Mouse (Mus musculus): ENCODE results near the gene Dynlrb1. TPM values are rescaled to one million over a fixed set of nuclear protein-coding genes. Genes with fewer than 3 reads are reported as not detected.
A peak's percentile ranks its signal among the peaks of the same experiment; 100 is the strongest.

Gene Dynlrb1
- polyA plus RNA-seq, 1 experiment, result 102 TPM

DNA sequence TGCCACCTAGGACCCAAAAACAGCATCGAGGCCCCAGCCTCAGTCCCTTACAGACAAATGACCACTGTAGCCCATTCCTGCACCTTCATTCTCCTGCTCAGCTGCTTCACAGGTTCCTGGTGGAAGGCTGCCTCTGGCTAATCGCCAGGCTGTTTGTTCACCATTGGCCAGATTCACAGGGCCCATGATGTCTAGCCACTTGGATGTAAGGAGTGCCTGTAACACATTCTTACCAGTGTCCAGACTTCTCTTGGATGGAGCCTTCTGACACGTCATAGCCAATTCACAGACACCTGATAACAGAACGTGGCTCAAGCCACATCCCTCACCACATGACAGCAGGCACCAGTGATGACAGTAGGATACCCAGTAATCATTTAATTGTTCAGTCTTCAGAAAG, 9.9 kb downstream of the Dynlrb1 start:
- Histone ChIP-seq H3K27ac (ENCODE audit: control insufficient read depth, insufficient read depth, low read depth, low read length, poor library complexity) (no peak overlapping the region), H3K4me1 (ENCODE audit: control insufficient read depth, insufficient read depth, low read length) (peaks cover 2% of the 10 kb centered on the region; the same call in 1 of the 2 replicates), H3K4me3 (replicated peaks; ENCODE audit: control insufficient read depth, low read depth, low read length) (no peak overlapping the region)
- WGBS, result 82% methylated on average over 4 of the region's 4 CpGs
- no peak for TF ChIP-seq CTCF (IDR thresholded peaks at IDR 0.05; ENCODE audit: control insufficient read depth, insufficient read depth, low read length)
- no peak for TF ChIP-seq POLR2A (IDR thresholded peaks at IDR 0.05; ENCODE audit: borderline replicate concordance, control insufficient read depth, low read depth, low read length)

DNA sequence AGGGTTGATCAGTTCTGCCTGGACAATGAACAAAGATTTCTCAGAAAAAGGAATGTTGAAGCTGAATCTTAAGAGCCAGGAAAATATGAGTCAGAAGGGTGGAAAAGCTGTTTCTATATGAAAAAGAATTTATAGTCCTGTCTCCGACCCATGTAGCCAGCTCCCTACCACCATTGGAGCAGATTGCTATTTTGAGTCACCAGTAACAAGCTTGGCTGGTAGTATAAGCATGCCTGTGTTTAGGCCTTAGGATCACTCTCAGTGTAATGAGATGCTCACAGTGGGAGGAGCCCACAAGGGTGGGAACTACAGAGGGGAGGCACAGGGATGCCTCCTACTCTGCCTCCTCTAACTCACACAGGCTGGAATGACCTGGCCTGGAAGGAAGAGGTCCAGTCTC, 11.9 kb downstream of the Dynlrb1 start:
- 70% methylated on average over 1 of the region's 1 CpGs for WGBS
- TF ChIP-seq POLR2A (IDR thresholded peaks at IDR 0.05; ENCODE audit: borderline replicate concordance, control insufficient read depth, low read depth, low read length) (no peak), CTCF (IDR thresholded peaks at IDR 0.05; ENCODE audit: control insufficient read depth, insufficient read depth, low read length) (no peak)
- no peak overlapping the region for H3K27ac ChIP-seq (ENCODE audit: control insufficient read depth, insufficient read depth, low read depth, low read length, poor library complexity)
- no peak overlapping the region for H3K4me3 ChIP-seq (replicated peaks; ENCODE audit: control insufficient read depth, low read depth, low read length)
- no peaks in the 10 kb centered on the region for H3K4me1 ChIP-seq (ENCODE audit: control insufficient read depth, insufficient read depth, low read length)

GRCm38 (mm10) chr2:155248718-155249117, 12.4 kb downstream of the Dynlrb1 start:
- H3K27ac ChIP-seq (ENCODE audit: control insufficient read depth, insufficient read depth, low read depth, low read length, poor library complexity), result no peak overlapping the region
- TF ChIP-seq CTCF (IDR thresholded peaks at IDR 0.05; ENCODE audit: control insufficient read depth, insufficient read depth, low read length) (no peak), POLR2A (IDR thresholded peaks at IDR 0.05; ENCODE audit: borderline replicate concordance, control insufficient read depth, low read depth, low read length) (no peak)
- no peaks in the 10 kb centered on the region for H3K4me1 ChIP-seq (ENCODE audit: control insufficient read depth, insufficient read depth, low read length)
- 82% methylated on average over 2 of the region's 2 CpGs for WGBS
- no peak overlapping the region for H3K4me3 ChIP-seq (replicated peaks; ENCODE audit: control insufficient read depth, low read depth, low read length)

- WGBS, result 52% methylated on average over 5 of the region's 5 CpGs
- H3K4me3 ChIP-seq (replicated peaks; ENCODE audit: control insufficient read depth, low read depth, low read length), result no peak overlapping the region
- TF ChIP-seq POLR2A (IDR thresholded peaks at IDR 0.05; ENCODE audit: borderline replicate concordance, control insufficient read depth, low read depth, low read length), result no peak
- TF ChIP-seq CTCF (IDR thresholded peaks at IDR 0.05; ENCODE audit: control insufficient read depth, insufficient read depth, low read length), result no peak
- no peaks in the 10 kb centered on the region for H3K4me1 ChIP-seq (ENCODE audit: control insufficient read depth, insufficient read depth, low read length)
- no peak overlapping the region for H3K27ac ChIP-seq (ENCODE audit: control insufficient read depth, insufficient read depth, low read depth, low read length, poor library complexity)
These were observed 13.3 kb downstream of the Dynlrb1 start for GRCm38 (mm10) chr2:155249588-155249987.

GRCm38 (mm10) chr2:155265526-155265925, 29.2 kb downstream of the Dynlrb1 start:
- 89% methylated on average over 6 of the region's 6 CpGs for WGBS
- Histone ChIP-seq H3K4me3 (replicated peaks; ENCODE audit: control insufficient read depth, low read depth, low read length) (no peak overlapping the region), H3K27ac (ENCODE audit: control insufficient read depth, insufficient read depth, low read depth, low read length, poor library complexity) (no peak overlapping the region), H3K4me1 (ENCODE audit: control insufficient read depth, insufficient read depth, low read length) (no peaks in the 10 kb centered on the region)
- no peak for TF ChIP-seq CTCF (IDR thresholded peaks at IDR 0.05; ENCODE audit: control insufficient read depth, insufficient read depth, low read length)
- TF ChIP-seq POLR2A (IDR thresholded peaks at IDR 0.05; ENCODE audit: borderline replicate concordance, control insufficient read depth, low read depth, low read length), result no peak

DNA sequence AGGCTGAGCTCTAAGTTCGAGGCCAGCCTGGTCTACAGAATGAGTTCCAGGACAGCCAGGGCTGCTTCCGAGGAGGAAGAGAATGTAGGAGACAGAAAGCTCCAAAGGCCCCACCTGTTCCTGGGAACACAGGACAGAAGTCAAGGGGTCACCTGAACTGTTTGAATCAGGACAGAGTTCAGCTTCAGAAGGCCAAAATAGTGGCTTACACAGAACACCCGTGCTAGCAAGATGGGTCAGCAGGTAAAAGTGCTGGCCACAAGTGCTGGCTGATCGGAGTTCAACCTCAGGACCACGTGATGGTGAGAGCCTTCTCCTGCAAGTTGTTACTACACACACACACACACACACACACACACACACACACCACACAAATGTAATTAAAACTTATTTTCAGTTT, 30.6 kb downstream of the Dynlrb1 start:
- WGBS, result 73% methylated on average over 5 of the region's 5 CpGs
- no peak overlapping the region for H3K27ac ChIP-seq (ENCODE audit: control insufficient read depth, insufficient read depth, low read depth, low read length, poor library complexity)
- no peak for TF ChIP-seq POLR2A (IDR thresholded peaks at IDR 0.05; ENCODE audit: borderline replicate concordance, control insufficient read depth, low read depth, low read length)
- no peak for TF ChIP-seq CTCF (IDR thresholded peaks at IDR 0.05; ENCODE audit: control insufficient read depth, insufficient read depth, low read length)
- no peak overlapping the region for H3K4me3 ChIP-seq (replicated peaks; ENCODE audit: control insufficient read depth, low read depth, low read length)
- H3K4me1 ChIP-seq (ENCODE audit: control insufficient read depth, insufficient read depth, low read length), result no peaks in the 10 kb centered on the region

DNA sequence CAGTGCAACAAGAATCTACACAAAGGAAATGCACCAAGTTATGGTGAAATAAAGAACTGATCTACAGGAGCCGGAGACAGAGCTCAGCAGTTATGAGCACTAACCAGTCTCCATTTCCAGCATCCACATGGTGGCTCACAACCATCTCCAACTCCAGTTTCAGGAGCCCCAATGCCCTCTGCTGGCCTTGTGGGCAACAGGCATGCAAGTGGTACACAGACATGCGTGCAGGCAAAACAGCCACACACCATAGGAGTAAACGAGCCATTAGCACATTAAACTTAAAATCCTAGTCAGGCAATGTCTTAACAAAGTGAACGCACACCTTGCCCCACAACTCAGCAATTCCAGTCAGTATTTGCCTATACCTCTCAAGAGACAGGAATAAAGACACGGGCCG, 35.6 kb downstream of the Dynlrb1 start:
- TF ChIP-seq CTCF (IDR thresholded peaks at IDR 0.05; ENCODE audit: control insufficient read depth, insufficient read depth, low read length) (0 out of 2 replicates have a peak, but pooled peaks have one; percentile 22), POLR2A (IDR thresholded peaks at IDR 0.05; ENCODE audit: borderline replicate concordance, control insufficient read depth, low read depth, low read length) (no peak)
- WGBS, result 81% methylated on average over 6 of the region's 6 CpGs
- H3K27ac ChIP-seq (ENCODE audit: control insufficient read depth, insufficient read depth, low read depth, low read length, poor library complexity), result no peak overlapping the region
- H3K4me3 ChIP-seq (replicated peaks; ENCODE audit: control insufficient read depth, low read depth, low read length), result no peak overlapping the region
- H3K4me1 ChIP-seq (ENCODE audit: control insufficient read depth, insufficient read depth, low read length), result no peaks in the 10 kb centered on the region

GRCm38 (mm10) chr2:155272396-155273170, 36.2 kb downstream of the Dynlrb1 start:
- H3K4me3 ChIP-seq (replicated peaks; ENCODE audit: control insufficient read depth, low read depth, low read length), result no peak overlapping the region
- WGBS, result 66% methylated on average over 10 of the region's 10 CpGs
- TF ChIP-seq CTCF (IDR thresholded peaks at IDR 0.05; ENCODE audit: control insufficient read depth, insufficient read depth, low read length) (no peak), POLR2A (IDR thresholded peaks at IDR 0.05; ENCODE audit: borderline replicate concordance, control insufficient read depth, low read depth, low read length) (no peak)
- no peaks in the 10 kb centered on the region for H3K4me1 ChIP-seq (ENCODE audit: control insufficient read depth, insufficient read depth, low read length)
- no peak overlapping the region for H3K27ac ChIP-seq (ENCODE audit: control insufficient read depth, insufficient read depth, low read depth, low read length, poor library complexity)

Data from bone marrow, adult 2 months (tissue).